Mouse (Mus musculus) kidney, embryonic 15.5 days (tissue): ENCODE results near the gene Mapkapk3. TPM values are rescaled to one million over a fixed set of nuclear protein-coding genes. Genes with fewer than 3 reads are reported as not detected.
A peak's percentile ranks its signal among the peaks of the same experiment; 100 is the strongest.
"Not testable (repeated sequence)": the region's sequence is repeated elsewhere in the genome, so short reads cannot be mapped to it uniquely, and the experiment has no call there.

Experiments
- ATAC-seq: fragments of 200-750 bp; cut with Nextera tagmentation; replicated peaks from 2 replicates; pipeline ENCODE4 v1.8.0; 2017; ENCODE audit warnings: moderate TSS enrichment; ENCODE audit not compliant: low FRiP score
- H3K27ac ChIP-seq: fragments of 300-500 bp; sonication (generic); 2 replicates; pipeline ENCODE4 v1.5.1; 2015; ENCODE audit warnings: mild to moderate bottlenecking, inconsistent platforms
- H3K27me3 ChIP-seq: fragments of 300-500 bp; sonication (generic); 2 replicates; pipeline ENCODE4 v1.6.1; 2015; ENCODE audit warnings: inconsistent platforms
- H3K36me3 ChIP-seq: fragments of 300-500 bp; sonication (generic); 2 replicates; pipeline ENCODE4 v1.6.1; 2015; ENCODE audit warnings: inconsistent platforms
- H3K4me1 ChIP-seq: fragments of 300-500 bp; sonication (generic); 2 replicates; pipeline ENCODE4 v1.6.1; 2015; ENCODE audit warnings: inconsistent platforms
- H3K4me2 ChIP-seq: fragments of 300-500 bp; sonication (generic); 2 replicates; pipeline ENCODE4 v1.6.1; 2015; ENCODE audit warnings: moderate library complexity, mild to moderate bottlenecking, inconsistent platforms
- H3K4me3 ChIP-seq: fragments of 300-500 bp; sonication (generic); replicated peaks from 2 replicates; pipeline ENCODE4 v1.5.1; 2015; ENCODE audit warnings: mild to moderate bottlenecking, inconsistent platforms
- H3K9ac ChIP-seq: fragments of 300-500 bp; sonication (generic); 2 replicates; pipeline ENCODE4 v1.6.1; 2015; ENCODE audit warnings: mild to moderate bottlenecking, inconsistent platforms
- H3K9me3 ChIP-seq: fragments of 300-500 bp; sonication (generic); replicated peaks from 2 replicates; pipeline ENCODE4 v1.6.1; 2016; ENCODE audit warnings: inconsistent platforms
- WGBS: fragments of 180-500 bp; shearing (Covaris S2); methylation state at CpG from one replicate; pipeline ENCODE4 v1.1.7; 2015; ENCODE audit warnings: mixed read lengths; 5-methylcytosine and 5-hydroxymethylcytosine counted together
- polyA plus RNA-seq: library from polyadenylated mRNA; unstranded; fragments of >200 nt; fragmentation: Nextera tagmentation; extraction: Ambion mirVana; gene quantifications from 2 replicates; pipeline ENCODE4 v1.2.1, GENCODE M21; 2015

Mapkapk3 gene
- polyA plus RNA-seq, 1 experiment from 2014 or later = 7.8 TPM

- Histone ChIP-seq H3K27ac (no peak overlapping the region), H3K4me3 (no peak overlapping the region), H3K36me3 (peaks cover 9% of the 10 kb centered on the region; the same call in 1 of the 2 replicates), H3K9ac (no peak overlapping the region), H3K4me2 (no peak overlapping the region), H3K27me3 (no peaks in the 10 kb centered on the region), H3K4me1 (peaks cover 21% of the 10 kb centered on the region), H3K9me3 (no peaks in the 10 kb centered on the region)
- no peak for ATAC-seq
- WGBS = 66% methylated on average over 6 of the region's 6 CpGs
These were observed 33.9 kb upstream of the Mapkapk3 start for GRCm38 (mm10) chr9:107323558-107323957.

GRCm38 (mm10) chr9:107322461-107323050, 32.9 kb upstream of the Mapkapk3 start:
- Histone ChIP-seq H3K27me3 (no peaks in the 10 kb centered on the region), H3K27ac (no peak overlapping the region), H3K9ac (no peak overlapping the region), H3K4me2 (no peak overlapping the region), H3K9me3 (no peaks in the 10 kb centered on the region), H3K4me1 (peaks cover 21% of the 10 kb centered on the region), H3K4me3 (no peak overlapping the region), H3K36me3 (no peaks in the 10 kb centered on the region; the same call in 1 of the 2 replicates)
- no peak for ATAC-seq
- 67% methylated on average over 8 of the region's 8 CpGs for WGBS

GRCm38 (mm10) chr9:107315791-107316190, 26.1 kb upstream of the Mapkapk3 start:
- 75% methylated on average over 2 of the region's 2 CpGs for WGBS

DNA sequence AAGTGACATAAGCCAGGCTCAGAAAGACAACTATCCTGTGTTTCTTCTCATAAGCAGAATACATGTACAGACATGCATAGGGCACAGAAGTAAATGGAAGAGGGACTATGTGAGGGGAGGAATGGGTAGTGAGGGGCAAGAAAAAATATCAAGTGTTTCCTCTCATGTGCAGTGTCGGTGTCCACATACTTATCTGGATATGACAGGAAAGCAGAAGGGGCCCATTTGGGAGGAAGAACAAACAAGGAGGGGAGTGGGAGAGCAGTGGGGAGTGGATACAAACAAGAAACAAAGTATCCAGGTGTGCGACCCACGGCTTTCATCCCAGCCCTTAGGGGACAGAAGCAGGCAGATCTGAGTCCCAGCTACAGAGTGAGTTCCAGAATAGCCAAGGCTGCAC, 24.2 kb upstream of the Mapkapk3 start:
- no peak overlapping the region for H3K4me2 ChIP-seq
- ATAC-seq = no peak

More at GRCm38 (mm10) chr9:107315791-107316190, 26.1 kb upstream of the Mapkapk3 start:
- H3K36me3 ChIP-seq = no peaks in the 10 kb centered on the region
- no peaks in the 10 kb centered on the region for H3K9me3 ChIP-seq
- H3K4me1 ChIP-seq = peaks cover 3% of the 10 kb centered on the region; the same call in 1 of the 2 replicates
- no peaks in the 10 kb centered on the region for H3K27me3 ChIP-seq
- H3K4me2 ChIP-seq = no peak overlapping the region
- peak overlapping the region; percentile 54; the same call in 1 of the 2 replicates for H3K27ac ChIP-seq
- H3K4me3 ChIP-seq = no peak overlapping the region
- H3K9ac ChIP-seq = no peak overlapping the region
- no peak for ATAC-seq

GRCm38 (mm10) chr9:107312811-107313584, 23.3 kb upstream of the Mapkapk3 start:
- H3K9ac ChIP-seq = no peak overlapping the region
- no peak for ATAC-seq

More for the DNA sequence above, 24.2 kb upstream of the Mapkapk3 start:
- H3K27me3 ChIP-seq = no peaks in the 10 kb centered on the region
- no peaks in the 10 kb centered on the region for H3K9me3 ChIP-seq
- H3K27ac ChIP-seq = no peak overlapping the region
- H3K9ac ChIP-seq = no peak overlapping the region
- no peak overlapping the region for H3K4me3 ChIP-seq
- H3K36me3 ChIP-seq = no peaks in the 10 kb centered on the region
- H3K4me1 ChIP-seq = peaks cover 13% of the 10 kb centered on the region
- 89% methylated on average over 3 of the region's 3 CpGs for WGBS

DNA sequence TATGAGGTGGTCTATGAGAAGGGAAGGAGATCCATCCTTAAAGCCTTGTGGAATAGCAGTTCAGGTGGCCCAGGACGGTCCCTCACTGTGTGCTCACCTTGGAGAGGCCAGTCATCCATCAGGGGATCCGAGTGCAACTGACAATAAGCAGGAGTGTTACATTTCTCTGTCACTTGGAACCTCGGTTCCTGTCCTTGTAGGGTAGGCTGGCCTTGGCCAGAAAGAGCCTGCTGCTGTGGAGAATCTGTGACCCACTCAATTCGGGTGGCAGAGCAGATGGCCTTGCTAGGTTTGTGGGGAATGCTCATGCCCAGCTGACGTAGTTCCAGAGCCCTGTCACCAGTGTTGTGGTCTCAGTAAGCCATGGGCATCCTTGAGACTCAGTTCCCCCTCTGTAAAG, 19.9 kb upstream of the Mapkapk3 start:
- Histone ChIP-seq H3K27me3 (no peaks in the 10 kb centered on the region), H3K27ac (no peak overlapping the region), H3K9me3 (no peaks in the 10 kb centered on the region), H3K36me3 (no peaks in the 10 kb centered on the region), H3K9ac (no peak overlapping the region), H3K4me3 (no peak overlapping the region), H3K4me1 (peaks cover 44% of the 10 kb centered on the region), H3K4me2 (no peak overlapping the region)
- 59% methylated on average over 5 of the region's 5 CpGs for WGBS
- ATAC-seq = no peak

More at GRCm38 (mm10) chr9:107312811-107313584, 23.3 kb upstream of the Mapkapk3 start:
- no peak overlapping the region for H3K4me2 ChIP-seq
- peaks cover 22% of the 10 kb centered on the region for H3K4me1 ChIP-seq
- H3K4me3 ChIP-seq = no peak overlapping the region
- H3K9me3 ChIP-seq = no peaks in the 10 kb centered on the region
- H3K36me3 ChIP-seq = no peaks in the 10 kb centered on the region
- 58% methylated on average over 10 of the region's 10 CpGs for WGBS
- no peaks in the 10 kb centered on the region for H3K27me3 ChIP-seq
- peak overlapping the region; percentile 28; the same call in 1 of the 2 replicates for H3K27ac ChIP-seq

DNA sequence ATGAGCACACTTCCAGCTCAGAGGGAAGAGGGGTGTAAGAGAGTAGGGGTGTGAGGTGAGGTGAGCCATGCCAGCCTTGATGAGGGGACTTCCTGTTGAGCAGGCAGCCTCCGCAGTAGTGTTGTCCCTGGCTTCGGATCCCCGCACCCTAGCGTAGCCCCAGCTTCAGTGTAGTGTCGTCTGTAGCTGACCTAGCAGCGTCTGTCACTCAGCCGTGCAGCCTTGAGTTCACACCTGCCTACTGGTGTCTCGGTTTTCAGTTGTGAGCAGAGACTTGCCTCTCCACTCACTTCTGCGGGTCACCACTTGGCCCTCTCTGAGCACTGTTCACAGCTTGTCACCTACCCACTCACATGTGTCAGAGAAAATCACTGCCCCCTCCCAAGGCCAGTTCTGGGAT, 19.5 kb upstream of the Mapkapk3 start:
- no peak overlapping the region for H3K4me3 ChIP-seq
- no peaks in the 10 kb centered on the region for H3K27me3 ChIP-seq
- ATAC-seq = 0 out of 2 replicates have a peak, but pooled peaks have one; percentile 10
- H3K36me3 ChIP-seq = no peaks in the 10 kb centered on the region
- H3K4me1 ChIP-seq = peaks cover 44% of the 10 kb centered on the region
- no peak overlapping the region for H3K9ac ChIP-seq
- H3K4me2 ChIP-seq = no peak overlapping the region
- WGBS = 46% methylated on average over 9 of the region's 9 CpGs
- H3K9me3 ChIP-seq = no peaks in the 10 kb centered on the region
- no peak overlapping the region for H3K27ac ChIP-seq

- no peaks in the 10 kb centered on the region for H3K9me3 ChIP-seq
- H3K27me3 ChIP-seq = no peaks in the 10 kb centered on the region
- WGBS = 66% methylated on average over 9 of the region's 9 CpGs
- H3K36me3 ChIP-seq = no peaks in the 10 kb centered on the region
- no peak overlapping the region for H3K9ac ChIP-seq
- H3K27ac ChIP-seq = peak overlapping the region; percentile 92
- peaks cover 44% of the 10 kb centered on the region for H3K4me1 ChIP-seq
- H3K4me3 ChIP-seq = no peak overlapping the region
- H3K4me2 ChIP-seq = peak overlapping the region; percentile 33
- 0 out of 2 replicates have a peak, but pooled peaks have one; percentile 9 for ATAC-seq
These were observed 18.8 kb upstream of the Mapkapk3 start for GRCm38 (mm10) chr9:107308346-107309000.

GRCm38 (mm10) chr9:107307886-107308285, 18.2 kb upstream of the Mapkapk3 start:
- Histone ChIP-seq H3K9ac (no peak overlapping the region), H3K9me3 (no peaks in the 10 kb centered on the region), H3K36me3 (no peaks in the 10 kb centered on the region), H3K4me1 (peaks cover 41% of the 10 kb centered on the region), H3K4me3 (no peak overlapping the region), H3K4me2 (peak overlapping the region; percentile 33), H3K27ac (peak overlapping the region; percentile 92), H3K27me3 (no peaks in the 10 kb centered on the region)
- 25% methylated on average over 12 of the region's 12 CpGs for WGBS
- peak; percentile 89 for ATAC-seq

DNA sequence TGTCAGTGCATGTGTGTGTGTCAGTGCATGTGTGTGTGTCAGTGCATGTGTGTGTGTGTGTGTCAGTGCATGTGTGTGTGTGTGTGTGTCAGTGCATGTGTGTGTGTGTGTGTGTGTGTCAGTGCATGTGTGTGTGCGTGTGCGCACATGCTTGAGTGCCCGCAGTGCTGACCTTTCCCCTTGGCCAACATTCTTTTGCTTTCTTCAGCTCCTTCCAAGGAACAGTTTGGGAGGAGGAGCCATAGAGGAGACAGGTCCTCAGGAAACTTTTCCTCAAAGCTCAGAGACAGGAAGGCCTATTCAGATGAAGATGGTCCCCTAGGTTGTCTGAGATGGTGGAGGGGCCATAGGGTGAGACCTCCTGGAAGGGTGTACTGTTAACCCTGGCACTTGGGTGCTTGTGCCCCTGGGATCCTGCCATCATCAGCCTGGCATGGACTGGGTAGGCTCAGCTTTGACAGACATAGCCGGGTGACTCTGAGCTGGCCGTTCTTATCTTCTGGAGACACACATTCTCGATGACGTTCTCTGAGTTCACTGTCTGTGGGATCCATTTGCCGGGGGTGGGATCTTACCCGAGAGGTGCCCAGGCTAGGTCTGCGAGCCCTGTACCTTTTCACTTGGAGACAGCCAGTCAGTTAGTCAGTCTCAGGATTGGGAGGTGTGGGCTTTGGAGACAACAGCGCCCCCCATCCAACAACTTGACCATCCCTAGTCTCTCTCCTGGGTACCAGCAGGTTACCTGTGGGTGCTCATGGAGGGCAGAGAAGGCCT, 17.6 kb upstream of the Mapkapk3 start:
- peak overlapping the region; percentile 33 for H3K4me2 ChIP-seq
- 68% methylated on average over 11 of the region's 11 CpGs for WGBS
- ATAC-seq = peak; percentile 47
- H3K9me3 ChIP-seq = no peaks in the 10 kb centered on the region
- H3K4me1 ChIP-seq = peaks cover 41% of the 10 kb centered on the region
- H3K9ac ChIP-seq = no peak overlapping the region
- H3K36me3 ChIP-seq = peaks cover under 1% of the 10 kb centered on the region; the same call in 1 of the 2 replicates
- no peak overlapping the region for H3K4me3 ChIP-seq
- H3K27ac ChIP-seq = peak overlapping the region; percentile 92
- no peaks in the 10 kb centered on the region for H3K27me3 ChIP-seq

GRCm38 (mm10) chr9:107306673-107307072, 17.0 kb upstream of the Mapkapk3 start:
- H3K9me3 ChIP-seq, H3K27me3 ChIP-seq, H3K9ac ChIP-seq, H3K36me3 ChIP-seq, ATAC-seq, H3K4me2 ChIP-seq, H3K4me3 ChIP-seq: not testable (repeated sequence)
- 100% methylated on average over 1 of the region's 1 CpGs for WGBS
- peak overlapping the region; percentile 92; the same call in 1 of the 2 replicates for H3K27ac ChIP-seq
- peaks cover 41% of the 10 kb centered on the region for H3K4me1 ChIP-seq
